Mouse (Mus musculus) C2C12 (cell line): ENCODE data around the gene Glb1.

Experiments
- CTCF ChIP-seq: IDR thresholded peaks from one replicate; pipeline ENCODE4 v1.5.1; 2011; ENCODE audit not compliant: control insufficient read depth, insufficient read depth, insufficient read length
- MYOD1 ChIP-seq: IDR thresholded peaks from one replicate; pipeline ENCODE4 v1.6.1; 2011; ENCODE audit warnings: low read depth; ENCODE audit not compliant: control insufficient read depth, insufficient read length
- MYOG ChIP-seq: IDR thresholded peaks from one replicate; pipeline ENCODE4 v1.6.1; 2011; ENCODE audit not compliant: control insufficient read depth, insufficient read length; ENCODE audit errors: extremely low read depth

DNA sequence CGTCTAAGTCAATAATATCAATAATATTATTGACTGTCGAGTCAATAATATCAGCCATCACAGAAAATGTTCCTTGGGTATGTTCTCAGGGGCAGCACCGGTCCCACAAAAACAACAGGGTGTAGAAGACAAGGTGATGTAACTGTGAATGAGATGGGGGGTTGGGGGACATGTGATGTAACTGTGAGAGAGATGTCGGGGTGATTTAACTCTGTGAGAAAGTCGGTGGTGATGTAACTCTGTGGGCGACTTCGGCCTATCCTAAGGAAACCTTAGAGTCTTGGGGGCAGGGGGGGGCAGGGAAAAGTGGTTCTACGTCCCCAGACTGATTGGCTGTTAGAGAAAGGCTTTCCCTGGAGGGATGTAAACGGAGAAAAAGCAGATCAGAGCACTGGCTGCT lies 41.3 kb downstream of the Glb1 start:
- TF ChIP-seq CTCF = no peak
- TF ChIP-seq MYOG = no peak
- TF ChIP-seq MYOD1 = no peak
